8 mouse cellular contexts compared by ENCODE assay signal in the genomic region with DNA sequence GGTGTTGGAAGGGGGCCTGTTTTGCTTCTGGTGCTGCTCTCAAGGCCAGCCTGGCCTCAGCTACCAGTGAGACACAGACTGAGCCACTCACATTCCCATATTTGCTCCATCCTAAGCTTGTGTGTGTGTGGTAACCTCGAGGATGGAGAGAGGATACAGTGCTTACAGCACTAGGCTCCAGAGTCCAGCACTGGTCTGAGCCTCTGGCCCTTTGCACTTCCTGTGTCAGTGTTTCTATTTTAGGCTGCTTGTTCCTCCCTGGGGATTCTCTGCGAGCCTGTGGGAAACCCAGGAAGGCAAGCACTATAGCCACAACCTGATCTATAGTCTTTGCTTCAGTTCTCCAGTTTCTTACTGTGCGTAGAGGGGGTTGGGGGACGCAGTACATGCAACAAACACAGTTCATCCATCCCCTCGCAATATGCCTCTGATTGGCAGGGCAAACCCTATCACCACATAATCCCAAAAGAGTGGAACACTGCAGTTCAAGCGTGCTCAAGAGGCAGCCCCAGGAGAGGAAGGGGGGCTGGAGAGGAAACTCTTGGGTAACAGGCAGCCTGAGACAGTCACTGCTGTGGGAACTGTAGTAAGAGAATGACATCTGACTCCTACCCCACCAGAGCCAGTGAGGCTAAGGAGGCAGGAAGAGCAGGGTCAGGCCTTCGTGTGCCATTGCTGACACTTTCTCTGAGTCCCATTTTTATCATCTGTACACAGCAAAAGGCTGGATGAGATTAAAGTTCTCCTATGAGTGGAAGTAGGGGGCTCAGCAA. TPM values are rescaled to one million over a fixed set of nuclear protein-coding genes. Genes with fewer than 3 reads are reported as not detected.
DNase-seq lines count a peak whose midpoint lies in the region; ATAC-seq and TF ChIP-seq lines count a peak whose summit lies in the region.

No protein-coding gene starts in this region.

- peaks cover 11% of the 10 kb centered on the region for H3K4me1 ChIP-seq in brown adipose tissue, adult 24 weeks (ENCODE audit: control insufficient read depth, insufficient read depth, insufficient read length, low read length)
- H3K4me1 ChIP-seq in liver, embryonic 13.5 days (replicated peaks): peaks cover 67% of the 10 kb centered on the region

- H3K27ac ChIP-seq in brown adipose tissue, adult 24 weeks (replicated peaks; ENCODE audit: low read depth, low read length): peak overlapping the region; percentile 61
- peak overlapping the region; percentile 57 for H3K27ac ChIP-seq in liver, embryonic 13.5 days
- no peak overlapping the region for H3K27ac ChIP-seq in layer of hippocampus, adult 2 months

- no peaks in the 10 kb centered on the region for H3K36me3 ChIP-seq in C2C12 (ENCODE audit: control insufficient read depth, insufficient read depth)
- no peaks in the 10 kb centered on the region for H3K36me3 ChIP-seq in liver, embryonic 13.5 days

- H3K9me3 ChIP-seq in liver, embryonic 13.5 days (replicated peaks): no peaks in the 10 kb centered on the region

- no peak overlapping the region for H3K4me3 ChIP-seq in C2C12 (ENCODE audit: insufficient read depth, poor library complexity, severe bottlenecking)
- H3K4me3 ChIP-seq in brown adipose tissue, adult 24 weeks (ENCODE audit: insufficient read depth, low read depth, low read length): no peak overlapping the region
- no peak overlapping the region for H3K4me3 ChIP-seq in liver, embryonic 13.5 days (replicated peaks)
- H3K4me3 ChIP-seq in layer of hippocampus, adult 2 months: no peak overlapping the region

- H3K9ac ChIP-seq in liver, embryonic 13.5 days: peak overlapping the region; percentile 26; the same call in 1 of the 2 replicates

- H3K4me2 ChIP-seq in liver, embryonic 13.5 days: no peak overlapping the region

- H3K27me3 ChIP-seq in C2C12 (ENCODE audit: control insufficient read depth, insufficient read depth, insufficient read length): no peaks in the 10 kb centered on the region
- H3K27me3 ChIP-seq in liver, embryonic 13.5 days: no peaks in the 10 kb centered on the region

- no peaks in the 10 kb centered on the region for H3K79me3 ChIP-seq in C2C12 (ENCODE audit: low read depth)

- WGBS in liver, embryonic 13.5 days (ENCODE audit: insufficient replicate concordance): 40% methylated on average over 7 of the region's 7 CpGs

- H3ac ChIP-seq in C2C12 (ENCODE audit: control insufficient read depth, insufficient read length, low read depth): peak overlapping the region; percentile 9

- H3K79me2 ChIP-seq in C2C12 (ENCODE audit: control insufficient read depth, insufficient read depth): no peaks in the 10 kb centered on the region

- peak; percentile 13 for DNase-seq in heart, postnatal 25 days (ENCODE audit: low spot score)
- DNase-seq in liver, embryonic 13.5 days: no peak
- no peak for DNase-seq in cerebellum, adult 8-10 months
- DNase-seq in MN1 (ENCODE audit: low spot score): no peak
- no peak for DNase-seq in layer of hippocampus, adult 2 months (ENCODE audit: low spot score in 2 of 2)
- DNase-seq in embryo, embryonic 11 days: no peak

- intact Hi-C loops in heart, postnatal 25 days (cut with DNase I): no loop called here

- TF ChIP-seq CTCF in C2C12 (IDR thresholded peaks at IDR 0.05; ENCODE audit: control insufficient read depth, insufficient read depth, insufficient read length): no peak
- TF ChIP-seq CTCF in layer of hippocampus, adult 2 months (conservative IDR thresholded peaks at IDR 0.05): no peak

- ATAC-seq in liver, embryonic 13.5 days (ENCODE audit: low read depth): peak; percentile 58

TF ChIP-seq in C2C12, 6 proteins besides CTCF, POLR2A, EP300 and RAD21:
- no peak for TF ChIP-seq USF1 (IDR thresholded peaks at IDR 0.05; ENCODE audit: low read depth)
- no peak for TF ChIP-seq MAX (IDR thresholded peaks at IDR 0.05)
- TF ChIP-seq MYOG (IDR thresholded peaks at IDR 0.05; ENCODE audit: control insufficient read depth, extremely low read depth, insufficient read length): no peak
- no peak for TF ChIP-seq FOSL1 (IDR thresholded peaks at IDR 0.05; ENCODE audit: insufficient read depth, low read length, poor library complexity, severe bottlenecking)
- no peak for TF ChIP-seq MYOD1 (IDR thresholded peaks at IDR 0.05; ENCODE audit: control insufficient read depth, insufficient read length, low read depth)
- no peak for TF ChIP-seq CEBPB (IDR thresholded peaks at IDR 0.05; ENCODE audit: low read depth)

RNA-seq across cellular contexts. Expression of a gene that starts 3.2 kb away (rescaled TPM):
- 21.6 TPM for polyA plus RNA-seq in C2C12 (2012; fragmentation: generic; extraction: Trizol)
- 18.2 and 19.3 TPM in 2 replicates for polyA plus RNA-seq in brown adipose tissue, adult 24 weeks (2012; ENCODE audit: insufficient read depth, insufficient read length, missing spikeins)
- 10 to 100 TPM; 29.3 to 35.7 TPM for total RNA-seq in heart, postnatal 25 days (2021)
- polyA plus RNA-seq in liver, embryonic 13.5 days (2015; fragmentation: Nextera tagmentation; extraction: Ambion mirVana): 25.0 and 37.2 TPM in 2 replicates
- total RNA-seq in layer of hippocampus, adult 2 months (2021): 10 to 100 TPM; 43.6 to 51.8 TPM

RNA-seq across cellular contexts. Expression of a gene that starts 10.7 kb away (rescaled TPM):
- 46.9 TPM for polyA plus RNA-seq in C2C12 (2012; fragmentation: generic; extraction: Trizol)
- polyA plus RNA-seq in brown adipose tissue, adult 24 weeks (2012; ENCODE audit: insufficient read depth, insufficient read length, missing spikeins): 10.2 and 14.6 TPM in 2 replicates
- 10 to 100 TPM; 23.4 to 23.7 TPM for total RNA-seq in heart, postnatal 25 days (2021)
- 32.1 and 35.9 TPM in 2 replicates for polyA plus RNA-seq in liver, embryonic 13.5 days (2015; fragmentation: Nextera tagmentation; extraction: Ambion mirVana)
- total RNA-seq in layer of hippocampus, adult 2 months (2021): 10 to 100 TPM; 24.8 to 28.9 TPM
